Mouse (Mus musculus): ENCODE results near the gene Olfr855. TPM values are rescaled to one million over a fixed set of nuclear protein-coding genes. Genes with fewer than 3 reads are reported as not detected.

Olfr855 gene
- not detected for polyA plus RNA-seq (2014; fragmentation: Illumina TruSeq; extraction: RNeasy Lipid Tissue Mini Kit (QIAGEN cat#74804); ENCODE audit: low replicate concordance)

DNA sequence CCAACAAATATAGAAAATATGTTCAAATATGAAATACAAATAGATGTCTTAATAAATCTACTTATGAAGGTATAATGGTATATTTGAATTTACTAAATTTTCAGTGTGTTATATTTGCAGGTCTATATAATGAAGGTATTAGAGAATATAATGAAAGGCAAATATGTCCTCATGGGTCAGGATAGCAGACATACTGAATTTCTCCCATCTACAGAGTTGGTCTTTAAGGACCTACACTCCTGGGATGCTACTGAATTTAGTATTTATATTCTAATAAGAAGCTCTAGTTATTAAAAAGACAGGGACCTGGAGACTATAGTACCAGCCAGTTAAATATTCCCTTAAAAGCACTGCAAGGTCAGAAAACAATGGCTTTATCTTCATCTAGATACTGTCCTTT is at the start of gene Olfr855:
Olfr855 (plus strand) TSS at position 301 of the 400 bp plus-strand sequence.

DNA sequence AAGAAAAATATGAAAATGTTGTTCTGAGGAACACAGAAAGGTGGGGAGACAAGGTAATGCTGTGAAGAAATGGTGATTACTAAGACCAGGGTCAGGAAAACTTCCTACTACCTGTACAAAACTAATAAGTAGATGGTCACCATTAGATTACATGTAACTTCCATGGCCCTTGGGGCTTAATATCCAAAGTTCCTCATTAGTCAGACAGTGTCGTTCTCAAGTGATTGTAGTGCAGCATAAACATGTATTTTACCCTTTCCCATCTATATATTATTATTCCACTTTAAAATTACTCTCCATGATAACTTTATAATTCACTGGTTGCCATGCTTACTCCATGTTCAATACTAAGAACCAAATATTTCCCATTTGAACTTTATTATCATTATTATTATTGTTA is 41.4 kb upstream of the Olfr855 start, which contains the start of gene Olfr853:
Olfr853 (minus strand) TSS at position 101 of the 400 bp plus-strand sequence.

DNA sequence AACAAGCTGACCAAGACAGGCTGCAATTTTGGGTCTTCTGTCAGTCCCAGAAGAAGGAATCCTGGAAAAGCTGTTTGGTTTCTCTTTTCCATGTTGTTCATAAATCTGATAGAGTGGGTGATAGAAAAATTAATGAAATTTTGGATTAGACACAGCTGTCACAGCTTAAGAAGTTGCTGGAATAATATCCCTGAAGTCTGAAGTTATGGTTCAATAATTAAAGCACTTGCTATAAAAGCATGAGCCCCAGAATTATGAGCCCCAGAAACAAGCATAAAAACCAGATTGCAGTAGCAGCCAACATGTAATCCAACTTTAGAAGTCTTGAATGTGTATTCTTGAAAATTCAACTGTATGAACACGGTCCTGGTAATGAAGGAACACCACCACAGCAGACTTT is 15.1 kb upstream of the Olfr855 start, which contains the start of gene Olfr854:
Olfr854 (minus strand) TSS at position 101 of the 400 bp plus-strand sequence.

DNA sequence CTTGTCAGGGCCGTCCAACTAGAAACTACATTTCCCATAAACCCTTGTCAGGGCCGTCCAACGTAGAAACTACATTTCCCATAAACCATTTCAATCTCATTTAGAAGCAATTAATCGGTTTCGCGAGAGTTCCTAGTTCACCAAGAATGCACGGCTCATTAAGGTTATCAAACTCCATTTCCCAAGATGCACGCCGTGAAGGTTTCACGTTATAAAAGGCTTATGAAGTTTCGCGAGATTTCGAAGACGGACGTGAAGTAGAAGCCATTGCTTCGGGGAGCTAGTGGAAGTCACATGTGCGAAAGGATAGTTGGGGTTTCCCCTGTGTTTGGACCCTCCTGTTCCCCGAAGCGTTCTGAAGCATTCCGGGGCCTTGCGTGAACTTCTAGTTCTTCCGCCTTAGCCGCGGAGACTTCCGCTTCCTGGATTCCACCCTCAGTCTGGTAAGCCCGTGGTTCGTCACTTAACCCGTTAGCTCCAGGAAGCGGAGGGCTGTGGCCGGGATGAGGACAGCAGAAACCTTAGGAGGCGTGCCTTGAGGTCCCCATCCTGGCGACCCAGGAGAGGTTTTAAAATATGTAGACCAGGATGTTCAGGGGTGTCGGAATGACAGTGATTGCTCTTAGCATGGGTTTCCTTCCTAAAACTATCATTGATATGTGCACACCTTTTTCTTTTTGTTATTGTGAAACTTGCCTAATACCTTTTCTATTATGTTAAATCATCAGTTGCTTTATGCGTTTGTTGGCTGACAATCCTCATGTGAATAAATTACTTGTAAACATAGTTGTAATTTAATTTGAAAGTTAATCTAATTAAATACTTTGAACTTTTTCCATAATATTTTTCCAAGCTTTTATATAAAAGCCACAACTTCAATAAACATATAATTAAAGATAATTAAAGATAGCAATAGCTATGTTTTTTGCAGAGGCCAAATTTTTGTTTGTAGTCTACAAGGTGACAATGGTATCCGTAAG is 39.7 kb downstream of the Olfr855 start, which contains the start of gene Zfp317:
Zfp317 (plus strand) TSS at position 260 of the 980 bp plus-strand sequence.

Other genes starting within 250 kb of the Olfr855 start
- not detected for gene Olfr845, start 246.2 kb upstream of the Olfr855 start, polyA plus RNA-seq (2014; fragmentation: Illumina TruSeq; extraction: RNeasy Lipid Tissue Mini Kit (QIAGEN cat#74804); ENCODE audit: low replicate concordance)
- gene Olfr846, start 218.6 kb upstream of the Olfr855 start, polyA plus RNA-seq (2014; fragmentation: Illumina TruSeq; extraction: RNeasy Lipid Tissue Mini Kit (QIAGEN cat#74804); ENCODE audit: low replicate concordance) = not detected
- gene Olfr847, start 203.9 kb upstream of the Olfr855 start, polyA plus RNA-seq (2014; fragmentation: Illumina TruSeq; extraction: RNeasy Lipid Tissue Mini Kit (QIAGEN cat#74804); ENCODE audit: low replicate concordance) = not detected
- not detected for gene Olfr849, start 142.4 kb upstream of the Olfr855 start, polyA plus RNA-seq (2014; fragmentation: Illumina TruSeq; extraction: RNeasy Lipid Tissue Mini Kit (QIAGEN cat#74804); ENCODE audit: low replicate concordance)
- gene Olfr850, start 104.4 kb upstream of the Olfr855 start, polyA plus RNA-seq (2014; fragmentation: Illumina TruSeq; extraction: RNeasy Lipid Tissue Mini Kit (QIAGEN cat#74804); ENCODE audit: low replicate concordance) = not detected
- not detected for gene Olfr851, start 89.3 kb upstream of the Olfr855 start, polyA plus RNA-seq (2014; fragmentation: Illumina TruSeq; extraction: RNeasy Lipid Tissue Mini Kit (QIAGEN cat#74804); ENCODE audit: low replicate concordance)
- not detected for gene Olfr853, start 41.5 kb upstream of the Olfr855 start, polyA plus RNA-seq (2014; fragmentation: Illumina TruSeq; extraction: RNeasy Lipid Tissue Mini Kit (QIAGEN cat#74804); ENCODE audit: low replicate concordance)
- not detected for gene Olfr854, start 15.2 kb upstream of the Olfr855 start, polyA plus RNA-seq (2014; fragmentation: Illumina TruSeq; extraction: RNeasy Lipid Tissue Mini Kit (QIAGEN cat#74804); ENCODE audit: low replicate concordance)
- 33.4 TPM for gene Zfp317, start 39.5 kb downstream of the Olfr855 start, polyA plus RNA-seq (2014; fragmentation: Illumina TruSeq; extraction: RNeasy Lipid Tissue Mini Kit (QIAGEN cat#74804); ENCODE audit: low replicate concordance)
- gene Olfr857, start 126.8 kb downstream of the Olfr855 start, polyA plus RNA-seq (2014; fragmentation: Illumina TruSeq; extraction: RNeasy Lipid Tissue Mini Kit (QIAGEN cat#74804); ENCODE audit: low replicate concordance) = not detected
- gene Olfr58, start 197.7 kb downstream of the Olfr855 start, polyA plus RNA-seq (2014; fragmentation: Illumina TruSeq; extraction: RNeasy Lipid Tissue Mini Kit (QIAGEN cat#74804); ENCODE audit: low replicate concordance) = not detected
- gene Olfr859, start 222.3 kb downstream of the Olfr855 start, polyA plus RNA-seq (2014; fragmentation: Illumina TruSeq; extraction: RNeasy Lipid Tissue Mini Kit (QIAGEN cat#74804); ENCODE audit: low replicate concordance) = not detected

All from small intestine, adult 10 weeks (tissue).